Mouse (Mus musculus) thymus, postnatal 0 days (tissue): ENCODE measurements at regions not wholly inside any gene's neighbourhood (a gene's known extent, or its start where the extent isn't known, plus 50 kb on each side); places are given as distances from the start of the nearest gene placed in this dataset.

Experiments
- DNase-seq: peaks from one replicate; pipeline ENCODE4 v3.0.0-alpha.2; 2015; ENCODE audit warnings: low spot score

DNA sequence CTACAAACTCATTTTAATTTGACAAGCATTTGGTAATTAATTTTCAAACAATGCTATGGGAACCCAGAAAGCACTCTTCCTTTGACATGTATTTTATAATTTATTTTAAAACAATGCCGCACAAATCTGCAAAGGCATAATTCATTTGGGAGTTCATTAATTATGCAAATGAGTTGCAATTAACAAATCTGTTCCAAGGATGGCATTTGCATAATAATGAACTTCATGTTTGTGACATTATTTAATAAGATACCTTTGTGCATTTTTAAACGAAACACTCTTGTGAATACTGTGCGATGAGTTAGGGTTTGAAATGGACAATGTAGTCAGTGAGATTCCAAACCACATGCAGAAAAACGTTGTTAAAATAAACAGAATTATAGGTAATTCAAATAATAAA, 80.9 kb upstream of the Itga4 start:
- no peak for DNase-seq

DNA sequence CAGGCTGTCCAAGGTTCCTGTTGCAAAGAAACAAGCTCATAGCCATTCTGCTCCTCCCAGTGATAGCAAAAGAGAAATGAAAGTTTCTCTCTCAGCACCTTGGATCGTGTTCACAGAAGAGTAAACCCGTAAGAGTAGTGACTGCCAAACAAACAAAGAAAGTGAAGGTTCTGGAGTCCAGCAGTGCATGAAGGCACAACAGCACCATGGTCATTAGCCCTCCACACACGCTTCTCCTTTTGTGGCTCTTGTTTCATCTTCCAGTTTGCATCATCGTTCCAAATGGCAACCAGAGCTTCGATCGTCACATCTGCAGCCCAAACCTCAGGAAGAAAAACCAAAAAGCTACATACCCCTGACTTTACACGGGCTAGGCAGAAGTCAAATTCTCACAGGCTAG, 74.4 kb upstream of the Itga4 start:
- DNase-seq, result peak; percentile 31

DNA sequence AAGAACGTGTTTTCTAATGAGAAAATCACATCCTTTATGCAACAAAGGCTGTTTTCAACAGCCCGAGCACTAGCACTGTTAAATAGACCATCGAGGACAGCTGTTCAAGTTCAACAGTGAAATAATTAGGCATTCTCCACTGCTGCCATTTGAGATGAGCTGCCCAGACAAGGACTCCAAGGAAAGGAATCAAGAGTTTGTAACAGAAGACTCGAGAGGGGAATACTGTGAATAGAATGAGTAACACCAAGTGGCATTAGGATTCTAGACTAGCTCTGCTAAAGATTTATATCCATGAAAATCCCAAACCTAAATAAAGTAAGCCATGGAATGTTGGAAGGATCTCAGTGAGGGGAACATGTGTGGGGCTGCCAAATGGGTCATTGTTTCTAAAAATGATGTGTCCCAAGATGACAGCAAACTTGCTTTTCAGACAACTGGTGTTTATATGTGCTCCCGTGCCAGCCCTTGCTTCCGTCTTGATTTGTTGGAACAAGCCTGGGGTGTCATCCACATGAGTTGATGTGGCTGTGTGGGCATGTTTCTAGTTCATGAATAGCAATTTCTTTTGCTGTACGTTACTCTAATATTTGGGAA, 72.1 kb upstream of the Itga4 start:
- DNase-seq, result no peak

DNA sequence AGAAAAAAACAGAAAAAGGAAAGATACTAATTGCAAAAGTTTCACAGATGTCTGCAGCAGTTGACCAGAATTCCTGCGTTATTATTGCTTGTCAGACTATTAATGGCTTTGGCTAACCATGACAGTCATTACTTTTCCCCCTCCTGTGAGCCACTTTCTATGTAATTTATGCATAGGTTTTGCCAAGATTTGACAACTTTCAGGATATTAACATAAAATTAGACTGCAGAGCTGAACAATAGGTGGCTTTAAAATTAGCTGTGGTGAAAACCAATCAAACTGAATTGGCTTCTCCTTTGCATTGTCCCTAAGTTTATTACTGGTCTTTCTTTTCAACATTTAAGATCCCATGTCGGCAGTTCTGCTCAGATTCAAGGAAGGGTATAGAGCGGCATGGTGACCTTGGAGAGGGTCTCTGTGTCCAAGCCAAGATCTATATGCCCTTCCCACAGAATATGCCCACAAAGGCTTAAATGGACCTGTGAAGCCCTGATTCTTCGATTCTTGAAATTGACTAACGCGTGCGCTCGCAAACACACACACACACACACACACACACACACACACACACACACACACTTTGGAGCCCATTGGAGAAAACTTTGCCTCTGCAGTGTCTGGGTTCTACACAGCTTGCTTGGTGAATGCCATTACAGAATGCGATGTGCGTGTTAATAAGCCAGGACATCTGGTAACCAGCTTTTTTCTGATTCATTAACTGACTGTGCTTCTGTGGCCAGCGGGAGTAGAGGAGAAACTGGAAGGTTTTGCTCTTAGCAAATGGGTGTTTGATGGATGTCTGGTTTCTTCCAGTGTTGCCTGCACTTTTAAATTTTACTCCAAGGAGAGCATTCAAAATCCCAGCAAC, 69.8 kb upstream of the Itga4 start:
- no peak for DNase-seq

DNA sequence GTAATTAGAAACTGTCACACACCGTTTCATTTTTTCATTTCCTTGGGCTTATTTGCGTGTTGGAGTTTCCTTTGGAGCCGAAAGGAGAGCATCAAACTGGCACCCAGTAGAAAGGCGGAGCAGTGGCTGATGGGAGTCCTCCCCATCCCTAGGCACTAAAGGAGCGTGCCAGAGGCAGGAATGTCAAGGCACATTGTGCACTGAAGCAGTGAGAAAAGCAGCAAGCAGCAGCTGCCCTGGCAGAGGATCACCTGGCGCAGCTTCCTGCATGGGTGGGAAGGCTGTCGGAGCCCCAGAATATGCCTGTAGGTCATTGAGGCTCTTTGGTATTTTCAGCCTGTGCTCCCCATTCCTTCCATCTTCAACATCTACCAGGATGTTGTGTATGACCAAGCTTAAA, 68.3 kb upstream of the Itga4 start:
- DNase-seq, result no peak

DNA sequence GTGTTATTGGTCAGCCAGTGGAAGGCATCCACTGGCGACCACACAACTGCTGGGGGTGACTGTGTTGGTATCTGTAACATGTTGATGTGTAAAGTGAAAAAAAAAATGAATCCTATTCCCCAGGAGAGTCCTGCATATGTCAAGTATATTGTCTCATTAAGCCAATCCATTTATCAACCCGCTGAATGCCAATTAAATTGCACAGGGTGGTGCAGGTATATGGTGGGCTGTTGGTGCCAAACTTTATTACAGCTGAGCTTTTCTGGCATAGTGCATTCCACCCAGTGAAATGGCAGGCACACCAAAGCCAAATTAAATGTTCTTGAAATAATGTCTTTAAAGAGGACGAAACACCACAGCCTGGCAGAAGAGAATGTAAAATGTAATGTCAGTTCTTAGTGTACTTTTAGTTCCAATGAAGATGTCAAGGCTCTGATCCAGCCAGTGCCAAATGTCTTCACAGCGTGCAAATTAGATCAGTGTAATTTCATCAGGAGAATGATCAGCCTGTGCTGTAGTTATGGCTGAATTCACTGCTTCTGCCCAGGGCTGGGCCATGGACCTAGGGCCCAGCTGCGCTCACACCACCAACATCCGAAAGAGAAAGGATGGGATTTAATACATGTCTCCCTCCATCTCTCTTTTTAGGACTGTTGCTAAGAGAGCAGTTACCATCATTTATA, 66.6 kb upstream of the Itga4 start:
- no peak for DNase-seq

DNA sequence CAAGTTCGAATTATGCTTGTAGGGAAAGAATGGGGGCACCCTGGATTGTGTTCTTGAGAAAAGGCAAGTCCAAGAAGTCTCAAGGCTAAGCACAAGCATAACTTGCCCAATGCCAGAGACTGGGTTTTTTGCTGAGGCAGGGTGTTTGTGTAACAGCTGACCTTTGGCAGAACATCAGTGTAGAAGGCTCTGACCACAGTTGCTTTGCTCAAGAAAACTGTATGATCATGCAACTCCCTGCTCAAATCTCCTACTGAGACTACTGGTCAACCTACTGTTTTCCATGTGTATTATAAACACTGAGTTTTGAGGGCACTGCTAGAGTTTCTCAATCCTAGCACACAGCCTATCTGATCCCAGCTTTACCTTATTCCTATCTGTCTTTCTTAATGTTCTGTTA, 61.4 kb upstream of the Itga4 start:
- no peak for DNase-seq

GRCm38 (mm10) chr2:79201677-79202076, 53.5 kb upstream of the Itga4 start:
- DNase-seq, result no peak
